Mouse (Mus musculus): ENCODE results near the gene Adamts18. TPM values are rescaled to one million over a fixed set of nuclear protein-coding genes. Genes with fewer than 3 reads are reported as not detected.

Adamts18 gene
- polyA plus RNA-seq, 1 experiment from 2014 or later, result 3.0 TPM

DNA sequence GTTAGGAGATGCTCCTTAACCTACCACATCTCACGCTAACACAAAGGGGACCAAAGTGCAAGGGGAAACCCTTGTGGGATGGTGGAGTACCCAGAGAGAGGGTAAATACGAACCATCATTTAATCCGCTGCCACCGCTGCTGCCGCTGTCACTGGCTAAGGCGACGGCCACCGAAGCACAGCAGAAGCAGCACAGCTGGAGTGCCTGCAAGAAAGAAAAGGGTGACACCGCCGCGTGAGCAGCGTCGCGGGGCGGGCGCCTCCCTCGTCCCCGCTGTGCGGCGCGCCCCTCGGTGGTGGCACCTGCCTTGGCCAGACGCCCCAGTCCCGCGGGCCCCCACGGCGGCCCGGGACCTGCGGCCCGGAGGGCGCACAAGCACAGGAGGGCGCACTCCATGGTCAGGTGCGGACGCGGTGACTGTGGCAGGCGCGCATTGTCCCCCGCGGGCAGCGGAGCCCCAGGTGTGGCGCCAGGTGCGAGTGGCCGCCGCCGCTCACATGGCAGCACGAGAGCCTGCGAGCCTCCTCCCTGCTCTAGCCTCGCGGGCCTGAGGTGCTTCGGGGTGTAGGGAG, 371 bp downstream of the Adamts18 start:
- Histone ChIP-seq H3K9ac (replicated peaks; ENCODE audit: low read length) (peak overlapping the region; percentile 74), H3K27ac (replicated peaks; ENCODE audit: low read depth, low read length) (peak overlapping the region; percentile 83), H3K36me3 (ENCODE audit: control insufficient read depth, insufficient read depth, low read length) (no peaks in the 10 kb centered on the region), H3K4me2 (ENCODE audit: low read length) (peak overlapping the region; percentile 98), H3K4me3 (replicated peaks; ENCODE audit: low read depth, low read length) (peak overlapping the region; percentile 65), H3K27me3 (ENCODE audit: control insufficient read depth, insufficient read depth, low read length) (peaks cover 15% of the 10 kb centered on the region; the same call in 1 of the 2 replicates), H3K4me1 (ENCODE audit: control insufficient read depth, insufficient read depth, low read length) (peaks cover 5% of the 10 kb centered on the region; the same call in 1 of the 2 replicates), H3K9me3 (ENCODE audit: control insufficient read depth, low read length) (0 out of 2 replicates have a peak, but pooled peaks cover 2% of the 10 kb centered on the region)
- DNase-seq (peak; percentile 65), ATAC-seq (ENCODE audit: low FRiP score, low TSS enrichment) (peak; percentile 55; the same call in 1 of the 2 replicates)
- under 1% methylated on average over 48 of the region's 50 CpGs for WGBS

GRCm38 (mm10) chr8:113847606-113848080, 895 bp downstream of the Adamts18 start:
- Histone ChIP-seq H3K36me3 (ENCODE audit: control insufficient read depth, insufficient read depth, low read length) (no peaks in the 10 kb centered on the region), H3K27me3 (ENCODE audit: control insufficient read depth, insufficient read depth, low read length) (peaks cover 15% of the 10 kb centered on the region; the same call in 1 of the 2 replicates), H3K27ac (replicated peaks; ENCODE audit: low read depth, low read length) (peak overlapping the region; percentile 83), H3K9me3 (ENCODE audit: control insufficient read depth, low read length) (0 out of 2 replicates have a peak, but pooled peaks cover 2% of the 10 kb centered on the region), H3K4me1 (ENCODE audit: control insufficient read depth, insufficient read depth, low read length) (peaks cover 5% of the 10 kb centered on the region; the same call in 1 of the 2 replicates), H3K9ac (replicated peaks; ENCODE audit: low read length) (peak overlapping the region; percentile 74), H3K4me3 (replicated peaks; ENCODE audit: low read depth, low read length) (peak overlapping the region; percentile 65), H3K4me2 (ENCODE audit: low read length) (peak overlapping the region; percentile 98)
- ATAC-seq (ENCODE audit: low FRiP score, low TSS enrichment), result no peak
- WGBS, result 23% methylated on average over 12 of the region's 12 CpGs
- DNase-seq, result peak; percentile 55

GRCm38 (mm10) chr8:113846669-113847068, 1.9 kb downstream of the Adamts18 start:
- Histone ChIP-seq H3K9me3 (ENCODE audit: control insufficient read depth, low read length) (0 out of 2 replicates have a peak, but pooled peaks cover 2% of the 10 kb centered on the region), H3K4me1 (ENCODE audit: control insufficient read depth, insufficient read depth, low read length) (peaks cover 5% of the 10 kb centered on the region; the same call in 1 of the 2 replicates), H3K36me3 (ENCODE audit: control insufficient read depth, insufficient read depth, low read length) (no peaks in the 10 kb centered on the region), H3K27me3 (ENCODE audit: control insufficient read depth, insufficient read depth, low read length) (peaks cover 15% of the 10 kb centered on the region; the same call in 1 of the 2 replicates), H3K9ac (replicated peaks; ENCODE audit: low read length) (no peak overlapping the region), H3K4me3 (replicated peaks; ENCODE audit: low read depth, low read length) (no peak overlapping the region), H3K4me2 (ENCODE audit: low read length) (peak overlapping the region; percentile 98; the same call in 1 of the 2 replicates), H3K27ac (replicated peaks; ENCODE audit: low read depth, low read length) (no peak overlapping the region)
- 86% methylated on average over 5 of the region's 5 CpGs for WGBS
- ATAC-seq (ENCODE audit: low FRiP score, low TSS enrichment) (no peak), DNase-seq (no peak)

GRCm38 (mm10) chr8:113844801-113845301, 3.7 kb downstream of the Adamts18 start:
- Histone ChIP-seq H3K9me3 (ENCODE audit: control insufficient read depth, low read length) (no peaks in the 10 kb centered on the region), H3K27me3 (ENCODE audit: control insufficient read depth, insufficient read depth, low read length) (peaks cover 10% of the 10 kb centered on the region; the same call in 1 of the 2 replicates), H3K4me2 (ENCODE audit: low read length) (peak overlapping the region; percentile 32), H3K27ac (replicated peaks; ENCODE audit: low read depth, low read length) (no peak overlapping the region; the same call in 1 of the 2 replicates), H3K9ac (replicated peaks; ENCODE audit: low read length) (no peak overlapping the region), H3K36me3 (ENCODE audit: control insufficient read depth, insufficient read depth, low read length) (no peaks in the 10 kb centered on the region), H3K4me1 (ENCODE audit: control insufficient read depth, insufficient read depth, low read length) (peaks cover 5% of the 10 kb centered on the region; the same call in 1 of the 2 replicates), H3K4me3 (replicated peaks; ENCODE audit: low read depth, low read length) (no peak overlapping the region)
- ATAC-seq (ENCODE audit: low FRiP score, low TSS enrichment) (no peak), DNase-seq (peak; percentile 61)
- 48% methylated on average over 20 of the region's 20 CpGs for WGBS

- Histone ChIP-seq H3K9me3 (ENCODE audit: control insufficient read depth, low read length) (no peaks in the 10 kb centered on the region), H3K4me3 (replicated peaks; ENCODE audit: low read depth, low read length) (no peak overlapping the region), H3K9ac (replicated peaks; ENCODE audit: low read length) (no peak overlapping the region), H3K4me2 (ENCODE audit: low read length) (no peak overlapping the region), H3K27me3 (ENCODE audit: control insufficient read depth, insufficient read depth, low read length) (no peaks in the 10 kb centered on the region), H3K4me1 (ENCODE audit: control insufficient read depth, insufficient read depth, low read length) (peaks cover 12% of the 10 kb centered on the region; the same call in 1 of the 2 replicates), H3K27ac (replicated peaks; ENCODE audit: low read depth, low read length) (no peak overlapping the region), H3K36me3 (ENCODE audit: control insufficient read depth, insufficient read depth, low read length) (no peaks in the 10 kb centered on the region)
- 27% methylated on average over 6 of the region's 6 CpGs for WGBS
- ATAC-seq (ENCODE audit: low FRiP score, low TSS enrichment) (no peak), DNase-seq (no peak)
Observed at GRCm38 (mm10) chr8:113838211-113838610, 10.3 kb downstream of the Adamts18 start.

DNA sequence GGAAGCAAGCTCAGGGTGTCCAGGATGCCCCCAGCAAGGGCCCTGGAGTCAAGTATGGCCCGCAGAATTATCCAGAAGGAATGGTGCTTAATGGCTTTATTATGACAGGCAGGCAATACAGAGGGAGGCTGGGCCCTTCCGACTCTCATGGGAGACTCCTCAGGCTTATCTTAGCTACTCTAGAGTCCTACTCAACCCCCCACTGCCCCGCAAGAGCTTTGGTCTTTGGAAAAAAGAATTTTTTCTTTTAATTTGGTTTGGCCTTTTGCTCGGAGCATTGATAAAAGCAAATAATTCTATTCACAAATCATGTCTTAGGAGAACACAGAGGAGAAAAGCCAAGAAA, 11.0 kb downstream of the Adamts18 start:
- ATAC-seq (ENCODE audit: low FRiP score, low TSS enrichment) (no peak), DNase-seq (no peak)
- Histone ChIP-seq H3K36me3 (ENCODE audit: control insufficient read depth, insufficient read depth, low read length) (no peaks in the 10 kb centered on the region), H3K27ac (replicated peaks; ENCODE audit: low read depth, low read length) (no peak overlapping the region), H3K9me3 (ENCODE audit: control insufficient read depth, low read length) (no peaks in the 10 kb centered on the region), H3K4me1 (ENCODE audit: control insufficient read depth, insufficient read depth, low read length) (peaks cover 12% of the 10 kb centered on the region; the same call in 1 of the 2 replicates), H3K27me3 (ENCODE audit: control insufficient read depth, insufficient read depth, low read length) (no peaks in the 10 kb centered on the region), H3K4me3 (replicated peaks; ENCODE audit: low read depth, low read length) (no peak overlapping the region), H3K4me2 (ENCODE audit: low read length) (no peak overlapping the region), H3K9ac (replicated peaks; ENCODE audit: low read length) (no peak overlapping the region)
- 20% methylated on average over 4 of the region's 4 CpGs for WGBS

GRCm38 (mm10) chr8:113836892-113837569, 11.5 kb downstream of the Adamts18 start:
- DNase-seq (no peak), ATAC-seq (ENCODE audit: low FRiP score, low TSS enrichment) (no peak)
- no peak overlapping the region for H3K27ac ChIP-seq (replicated peaks; ENCODE audit: low read depth, low read length)
- H3K27me3 ChIP-seq (ENCODE audit: control insufficient read depth, insufficient read depth, low read length), result no peaks in the 10 kb centered on the region
- H3K9me3 ChIP-seq (ENCODE audit: control insufficient read depth, low read length), result no peaks in the 10 kb centered on the region
- no peak overlapping the region for H3K4me3 ChIP-seq (replicated peaks; ENCODE audit: low read depth, low read length)
- no peak overlapping the region for H3K4me2 ChIP-seq (ENCODE audit: low read length)
- WGBS, result 60% methylated on average over 8 of the region's 8 CpGs
- peaks cover 12% of the 10 kb centered on the region; the same call in 1 of the 2 replicates for H3K4me1 ChIP-seq (ENCODE audit: control insufficient read depth, insufficient read depth, low read length)
- H3K36me3 ChIP-seq (ENCODE audit: control insufficient read depth, insufficient read depth, low read length), result no peaks in the 10 kb centered on the region
- H3K9ac ChIP-seq (replicated peaks; ENCODE audit: low read length), result no peak overlapping the region

- peak overlapping the region; percentile 5; the same call in 1 of the 2 replicates for H3K27ac ChIP-seq (replicated peaks; ENCODE audit: low read depth, low read length)
- H3K9me3 ChIP-seq (ENCODE audit: control insufficient read depth, low read length), result no peaks in the 10 kb centered on the region
- no peak overlapping the region for H3K9ac ChIP-seq (replicated peaks; ENCODE audit: low read length)
- DNase-seq (peak; percentile 35), ATAC-seq (ENCODE audit: low FRiP score, low TSS enrichment) (no peak; the same call in 1 of the 2 replicates)
- WGBS, result 14% methylated on average over 4 of the region's 4 CpGs
- no peaks in the 10 kb centered on the region for H3K36me3 ChIP-seq (ENCODE audit: control insufficient read depth, insufficient read depth, low read length)
- H3K27me3 ChIP-seq (ENCODE audit: control insufficient read depth, insufficient read depth, low read length), result no peaks in the 10 kb centered on the region
- no peak overlapping the region for H3K4me3 ChIP-seq (replicated peaks; ENCODE audit: low read depth, low read length)
- no peak overlapping the region for H3K4me2 ChIP-seq (ENCODE audit: low read length)
- H3K4me1 ChIP-seq (ENCODE audit: control insufficient read depth, insufficient read depth, low read length), result peaks cover 12% of the 10 kb centered on the region; the same call in 1 of the 2 replicates
Observed at GRCm38 (mm10) chr8:113833644-113834043, 14.9 kb downstream of the Adamts18 start.

Data from midbrain, embryonic 14.5 days (tissue).